Mouse (Mus musculus) testis, adult 2 months (tissue): ENCODE results near the gene Olfr1198. TPM values are rescaled to one million over a fixed set of nuclear protein-coding genes. Genes with fewer than 3 reads are reported as not detected.

Experiments used
- H3K27ac ChIP-seq: fragments of 200-500 bp; 2 replicates; pipeline ENCODE4 v1.5.1; 2012; ENCODE audit warnings: low read depth, low read length; ENCODE audit not compliant: control insufficient read depth, insufficient read depth
- H3K27me3 ChIP-seq: fragments of 200-500 bp; 2 replicates; pipeline ENCODE4 v1.6.1; 2012; ENCODE audit warnings: mild to moderate bottlenecking, low read length, moderate library complexity; ENCODE audit not compliant: control insufficient read depth, insufficient read depth
- H3K36me3 ChIP-seq: fragments of 200-500 bp; 2 replicates; pipeline ENCODE4 v1.6.1; 2012; ENCODE audit warnings: mild to moderate bottlenecking, low read length; ENCODE audit not compliant: control insufficient read depth, insufficient read depth
- H3K4me1 ChIP-seq: fragments of 200-500 bp; 2 replicates; pipeline ENCODE4 v1.6.1; 2012; ENCODE audit warnings: low read length; ENCODE audit not compliant: control insufficient read depth, insufficient read depth
- H3K4me3 ChIP-seq: fragments of 200-500 bp; 2 replicates; pipeline ENCODE4 v1.5.1; 2012; ENCODE audit warnings: low read depth, mild to moderate bottlenecking, low read length, moderate library complexity, mixed read lengths; ENCODE audit not compliant: control insufficient read depth
- CTCF ChIP-seq: fragments of 200-500 bp; IDR thresholded peaks from 2 replicates; pipeline ENCODE4 v1.5.1; 2012; ENCODE audit warnings: low read depth, mild to moderate bottlenecking, inconsistent platforms, low read length, moderate library complexity; ENCODE audit not compliant: control insufficient read depth, insufficient read depth, insufficient replicate concordance
- POLR2A ChIP-seq: fragments of 200-500 bp; IDR thresholded peaks from 2 replicates; pipeline ENCODE4 v1.6.1; 2012; ENCODE audit warnings: low read depth, mild to moderate bottlenecking, inconsistent platforms, low read length, moderate library complexity; ENCODE audit not compliant: control insufficient read depth
- polyA plus RNA-seq: library from polyadenylated mRNA; depleted of rRNA; stranded (reverse); fragments of >200 nt; gene quantifications from 2 replicates; pipeline ENCODE4 v1.2.3, GENCODE M21; 2012; rRNA removed

The Olfr1198 gene
- polyA plus RNA-seq: not detected in 2 replicates

DNA sequence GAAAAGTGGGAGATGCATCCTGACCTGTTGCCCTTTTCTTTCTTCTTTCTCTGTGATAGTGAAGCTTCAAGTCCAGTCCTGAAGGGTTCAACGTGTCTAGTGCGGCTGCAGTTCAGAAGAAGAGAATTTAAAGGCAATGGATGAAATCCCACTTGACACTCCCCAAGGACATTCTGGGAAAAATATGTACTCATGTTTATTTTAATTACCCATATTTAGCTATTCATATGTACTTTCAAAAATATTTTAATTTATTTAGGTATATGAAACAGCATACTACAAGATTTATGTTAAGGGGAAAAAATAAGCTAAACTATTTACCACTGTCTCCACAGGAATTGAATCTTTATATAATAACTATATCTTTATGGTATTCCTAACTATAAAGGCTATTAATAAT lies at the start of gene Olfr1198:
Gene Olfr1198 (minus strand): TSS at position 101 of the 400 bp plus-strand sequence.
- Histone ChIP-seq H3K36me3 (no peaks in the 10 kb centered on the region), H3K27ac (no peak within 1 kb of the TSS), H3K4me3 (no peak within 1 kb of the TSS), H3K27me3 (no peaks in the 10 kb centered on the region), H3K4me1 (no peaks in the 10 kb centered on the region)
- no peak for TF ChIP-seq CTCF
- TF ChIP-seq POLR2A: no peak

GRCm38 (mm10) chr2:88792736-88793135 lies 41.6 kb upstream of the Olfr1198 start, which contains the start of gene Olfr1201:
Gene Olfr1201, plus strand, starts transcription at chr2:88793036.
- H3K27me3 ChIP-seq: no peaks in the 10 kb centered on the region
- H3K4me1 ChIP-seq: no peaks in the 10 kb centered on the region
- no peaks in the 10 kb centered on the region for H3K36me3 ChIP-seq
- TF ChIP-seq POLR2A: no peak
- TF ChIP-seq CTCF: no peak
- no peak within 1 kb of the TSS for H3K4me3 ChIP-seq
- H3K27ac ChIP-seq: no peak within 1 kb of the TSS

DNA sequence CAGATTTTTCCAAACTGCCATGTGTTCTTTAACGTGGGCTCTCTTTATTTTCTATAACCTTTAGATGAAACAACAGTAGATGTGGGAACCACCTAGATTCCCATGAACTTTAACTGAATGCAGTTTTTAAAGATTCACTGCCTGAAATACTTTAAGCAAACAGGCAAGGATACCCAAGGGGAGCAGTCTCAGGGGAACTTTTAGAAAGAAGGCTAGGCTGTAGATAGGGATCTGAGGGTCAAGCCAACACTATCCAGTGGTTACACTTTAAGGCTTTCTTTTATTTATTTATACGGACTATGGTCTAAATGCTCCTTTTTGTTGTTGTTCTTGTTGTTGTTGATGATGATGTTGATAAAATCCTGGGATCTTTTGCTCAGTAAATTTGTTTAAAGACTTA lies 19.2 kb upstream of the Olfr1198 start, which contains the start of gene Olfr1200:
Gene Olfr1200 (minus strand): TSS at position 101 of the 400 bp plus-strand sequence.
- no peak within 1 kb of the TSS for H3K4me3 ChIP-seq
- TF ChIP-seq POLR2A: no peak
- TF ChIP-seq CTCF: no peak
- no peaks in the 10 kb centered on the region for H3K4me1 ChIP-seq
- no peaks in the 10 kb centered on the region for H3K27me3 ChIP-seq
- no peaks in the 10 kb centered on the region for H3K36me3 ChIP-seq
- no peak within 1 kb of the TSS for H3K27ac ChIP-seq

- Histone ChIP-seq H3K27ac (no peak within 1 kb of the TSS), H3K4me1 (no peaks in the 10 kb centered on the region), H3K27me3 (no peaks in the 10 kb centered on the region), H3K36me3 (no peaks in the 10 kb centered on the region), H3K4me3 (no peak within 1 kb of the TSS)
- TF ChIP-seq POLR2A: no peak
- no peak for TF ChIP-seq CTCF
Observed at GRCm38 (mm10) chr2:88760369-88760768, 9.2 kb upstream of the Olfr1198 start, which contains the start of gene Olfr1199. Gene Olfr1199, minus strand, starts transcription at chr2:88760469.

DNA sequence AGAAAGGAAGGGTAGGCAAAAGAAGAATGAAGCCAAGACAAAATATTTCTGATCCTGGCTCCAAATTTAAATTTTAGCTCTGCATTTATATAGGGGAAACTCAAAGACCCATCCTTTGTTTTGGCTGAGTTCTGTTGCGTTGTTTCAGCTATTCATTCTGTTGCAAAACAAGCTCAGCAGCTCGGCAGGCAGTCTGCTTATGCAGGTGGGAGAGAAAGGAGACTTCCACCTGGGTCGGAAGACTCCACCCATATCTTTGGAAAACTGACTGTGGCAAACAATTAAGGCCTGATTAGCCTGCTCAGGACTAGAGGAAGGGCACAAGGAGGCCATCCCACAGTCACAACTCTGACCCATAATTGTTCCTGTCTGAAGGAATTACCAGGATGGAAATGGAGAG lies 7.8 kb downstream of the Olfr1198 start:
- Histone ChIP-seq H3K27ac (no peak overlapping the region), H3K27me3 (no peaks in the 10 kb centered on the region), H3K4me1 (no peaks in the 10 kb centered on the region), H3K4me3 (no peak overlapping the region), H3K36me3 (no peaks in the 10 kb centered on the region)
- no peak for TF ChIP-seq CTCF

- no peaks in the 10 kb centered on the region for H3K27me3 ChIP-seq
- H3K36me3 ChIP-seq: no peaks in the 10 kb centered on the region
- H3K4me3 ChIP-seq: no peak within 1 kb of the TSS
- H3K4me1 ChIP-seq: no peaks in the 10 kb centered on the region
- TF ChIP-seq CTCF (no peak), POLR2A (no peak)
- H3K27ac ChIP-seq: no peak within 1 kb of the TSS
Observed at GRCm38 (mm10) chr2:88732266-88732665, 18.9 kb downstream of the Olfr1198 start, which contains the start of gene Olfr1197. Gene Olfr1197, minus strand, starts transcription at chr2:88732366.

GRCm38 (mm10) chr2:88704497-88704896 lies 46.7 kb downstream of the Olfr1198 start, which contains the start of gene Olfr1196:
Gene Olfr1196, minus strand, starts transcription at chr2:88704597.
- TF ChIP-seq CTCF: no peak
- TF ChIP-seq POLR2A: no peak
- no peaks in the 10 kb centered on the region for H3K27me3 ChIP-seq
- H3K27ac ChIP-seq: no peak within 1 kb of the TSS
- H3K4me3 ChIP-seq: no peak within 1 kb of the TSS
- no peaks in the 10 kb centered on the region for H3K36me3 ChIP-seq
- H3K4me1 ChIP-seq: no peaks in the 10 kb centered on the region

Other genes with a start within 250 kb of the Olfr1198 start
- gene Olfr1186, start 232.8 kb downstream of the Olfr1198 start, polyA plus RNA-seq: not detected in 2 replicates
- not detected in 2 replicates for gene Olfr1188, start 194.4 kb downstream of the Olfr1198 start, polyA plus RNA-seq
- not detected in 2 replicates for gene Olfr1189, start 164.9 kb downstream of the Olfr1198 start, polyA plus RNA-seq
- gene Olfr1191-ps1, start 110.8 kb downstream of the Olfr1198 start, polyA plus RNA-seq: not detected in 2 replicates
- 0.06 TPM in 1 of 2 replicates, not detected in the other for gene Olfr1192-ps1, start 102.9 kb downstream of the Olfr1198 start, polyA plus RNA-seq
- gene Olfr1193, start 75.7 kb downstream of the Olfr1198 start, polyA plus RNA-seq: not detected in 2 replicates
- not detected in 2 replicates for gene Olfr1195, start 62.2 kb downstream of the Olfr1198 start, polyA plus RNA-seq
- gene Olfr1196, start 46.8 kb downstream of the Olfr1198 start, polyA plus RNA-seq: not detected in 2 replicates
- gene Olfr1197, start 19.0 kb downstream of the Olfr1198 start, polyA plus RNA-seq: not detected in 2 replicates
- gene Olfr1199, start 9.1 kb upstream of the Olfr1198 start, polyA plus RNA-seq: not detected in 2 replicates
- not detected in 2 replicates for gene Olfr1200, start 19.1 kb upstream of the Olfr1198 start, polyA plus RNA-seq
- gene Olfr1201, start 41.7 kb upstream of the Olfr1198 start, polyA plus RNA-seq: not detected in 2 replicates
- not detected in 2 replicates for gene Olfr1202, start 63.1 kb upstream of the Olfr1198 start, polyA plus RNA-seq
- not detected in 2 replicates for gene Olfr1205, start 78.4 kb upstream of the Olfr1198 start, polyA plus RNA-seq
- gene Olfr1204, start 97.9 kb upstream of the Olfr1198 start, polyA plus RNA-seq: not detected in 2 replicates
- gene Olfr1206, start 111.9 kb upstream of the Olfr1198 start, polyA plus RNA-seq: not detected in 2 replicates
- not detected in 2 replicates for gene Olfr1208, start 150.9 kb upstream of the Olfr1198 start, polyA plus RNA-seq
- gene Olfr1209, start 163.8 kb upstream of the Olfr1198 start, polyA plus RNA-seq: not detected in 2 replicates
- gene Olfr1211, start 186.7 kb upstream of the Olfr1198 start, polyA plus RNA-seq: not detected in 2 replicates
- gene Olfr1212, start 202.6 kb upstream of the Olfr1198 start, polyA plus RNA-seq: not detected in 2 replicates
- not detected in 2 replicates for gene Gm13762, start 228.9 kb upstream of the Olfr1198 start, polyA plus RNA-seq
- not detected in 2 replicates for gene Olfr1214, start 241.3 kb upstream of the Olfr1198 start, polyA plus RNA-seq